Mouse (Mus musculus): ENCODE results near the gene Gm21866.
"Not testable (repeated sequence)": the region's sequence is repeated elsewhere in the genome, so short reads cannot be mapped to it uniquely, and the experiment has no call there.

Gm21866 gene

GRCm38 (mm10) chrY:13465479-13465878, at the start of gene Gm21866:
Gene Gm21866 (minus strand): TSS chrY:13465579.
- not testable (repeated sequence) for DNase-seq (ENCODE audit: low spot score in 2 of 2)

GRCm38 (mm10) chrY:13493726-13494125, 28.3 kb upstream of the Gm21866 start, which contains the start of gene Gm20773:
Gene Gm20773 (plus strand): TSS chrY:13494026.
- not testable (repeated sequence) for DNase-seq (ENCODE audit: low spot score in 2 of 2)
